In the genomic region with DNA sequence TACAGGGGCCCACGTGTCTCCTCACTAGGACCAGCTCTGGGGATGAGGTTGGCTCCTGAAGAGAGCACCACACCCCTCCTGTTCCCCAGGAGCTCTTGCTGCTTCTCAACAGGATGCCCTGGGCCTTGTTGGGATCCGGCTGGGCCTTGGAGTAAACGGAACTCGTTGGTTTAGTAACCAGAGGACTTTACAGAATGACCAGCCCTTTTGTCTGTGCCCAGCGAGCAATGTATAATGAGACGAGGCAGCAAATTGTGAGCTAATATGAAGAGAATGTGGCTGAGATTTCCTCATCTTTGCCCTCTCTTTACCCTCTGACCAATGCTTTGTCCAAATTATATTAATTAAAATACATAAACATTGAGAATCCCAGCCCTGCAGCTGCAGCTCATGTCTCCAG, we compare ENCODE assay signal across 23 mouse cellular contexts. TPM values are rescaled to one million over a fixed set of nuclear protein-coding genes. Genes with fewer than 3 reads are reported as not detected.
A peak's percentile ranks its signal among the peaks of the same experiment; 100 is the strongest.
DNase-seq lines count a peak whose midpoint lies in the region; ATAC-seq lines count a peak whose summit lies in the region.
"Had no signal": no experiment of that assay in that cellular context is flagged by ENCODE, and none has a peak within 500 bp of the region (broad histone marks: within the 10 kb centered on the region; RNA-seq: fewer than 3 reads in every experiment).

No protein-coding gene starts in this region.

- peak; percentile 44; the same call in 1 of the 2 replicates for ATAC-seq in embryonic facial prominence, embryonic 14.5 days (ENCODE audit: low read depth)

- peaks cover 40% of the 10 kb centered on the region for H3K4me1 ChIP-seq in embryonic facial prominence, embryonic 10.5 days
- peaks cover 9% of the 10 kb centered on the region; the same call in 1 of the 2 replicates for H3K4me1 ChIP-seq in embryonic facial prominence, embryonic 14.5 days (ENCODE audit: control insufficient read depth, insufficient read depth, low read length)
- H3K4me1 ChIP-seq: heart, embryonic 15.5 days; hindbrain, embryonic 13.5 days had no signal

- H3K4me2 ChIP-seq in embryonic facial prominence, embryonic 14.5 days (ENCODE audit: low read depth, low read length): no peak overlapping the region
- H3K4me2 ChIP-seq: embryonic facial prominence, embryonic 13.5 days; hindbrain, embryonic 13.5 days had no signal

- H3K27ac ChIP-seq in embryonic facial prominence, embryonic 10.5 days (replicated peaks): peak overlapping the region; percentile 76
- no peak overlapping the region for H3K27ac ChIP-seq in embryonic facial prominence, embryonic 14.5 days (replicated peaks; ENCODE audit: low read depth, low read length)
- H3K27ac ChIP-seq: embryonic facial prominence, embryonic 13.5 days; heart, adult 2 months; heart, embryonic 15.5 days; hindbrain, embryonic 13.5 days had no signal

- no peaks in the 10 kb centered on the region for H3K27me3 ChIP-seq in embryonic facial prominence, embryonic 10.5 days (replicated peaks; ENCODE audit: low read depth, poor library complexity, severe bottlenecking)
- no peaks in the 10 kb centered on the region for H3K27me3 ChIP-seq in embryonic facial prominence, embryonic 14.5 days (replicated peaks; ENCODE audit: control insufficient read depth, insufficient read depth, low read length)
- H3K27me3 ChIP-seq: embryonic facial prominence, embryonic 13.5 days; hindbrain, embryonic 13.5 days had no signal

- WGBS in embryonic facial prominence, embryonic 10.5 days: 30% methylated on average over 6 of the region's 6 CpGs
- 43% methylated on average over 6 of the region's 6 CpGs for WGBS in embryonic facial prominence, embryonic 14.5 days

- DNase-seq in heart, adult 11 months: peak; percentile 80
- no peak for DNase-seq in heart, adult 18-20 months
- no peak for DNase-seq in embryonic facial prominence, embryonic 10.5 days (ENCODE audit: low spot score)
- peak; percentile 59 for DNase-seq in embryonic facial prominence, embryonic 14.5 days (ENCODE audit: low spot score)
- no peak for DNase-seq in layer of hippocampus, adult 18-20 months (ENCODE audit: low spot score in 2 of 2)
- DNase-seq in right cerebral cortex, adult 2 months (ENCODE audit: low spot score in 2 of 2): no peak
- DNase-seq: adrenal gland, adult 8-10 months; cerebellum, adult 11 months; cerebellum, adult 9-11 months; cerebellum, postnatal 36 days; gastrocnemius, postnatal 36 days; heart, adult 2 months had no signal

- H3K9ac ChIP-seq in embryonic facial prominence, embryonic 14.5 days (ENCODE audit: low read depth, low read length): 0 out of 2 replicates have a peak overlapping the region, but pooled peaks have one; percentile 0
- H3K9ac ChIP-seq: embryonic facial prominence, embryonic 13.5 days; heart, embryonic 15.5 days; hindbrain, embryonic 13.5 days had no signal

- H3K36me3 ChIP-seq in embryonic facial prominence, embryonic 10.5 days (replicated peaks): no peaks in the 10 kb centered on the region
- H3K36me3 ChIP-seq in embryonic facial prominence, embryonic 14.5 days (ENCODE audit: control insufficient read depth, insufficient read depth, low read length): no peaks in the 10 kb centered on the region
- H3K36me3 ChIP-seq: embryonic facial prominence, embryonic 13.5 days; heart, embryonic 15.5 days; hindbrain, embryonic 13.5 days had no signal

- no peaks in the 10 kb centered on the region for H3K9me3 ChIP-seq in embryonic facial prominence, embryonic 10.5 days
- H3K9me3 ChIP-seq in embryonic facial prominence, embryonic 14.5 days (ENCODE audit: control insufficient read depth, low read length): no peaks in the 10 kb centered on the region
- H3K9me3 ChIP-seq: embryonic facial prominence, embryonic 13.5 days; heart, embryonic 15.5 days; hindbrain, embryonic 13.5 days had no signal

- H3K4me3 ChIP-seq in embryonic facial prominence, embryonic 10.5 days: no peak overlapping the region
- no peak overlapping the region for H3K4me3 ChIP-seq in embryonic facial prominence, embryonic 14.5 days (ENCODE audit: low read depth, low read length)
- H3K4me3 ChIP-seq: embryonic facial prominence, embryonic 13.5 days; heart, adult 2 months; heart, embryonic 15.5 days; hindbrain, embryonic 13.5 days had no signal

RNA-seq across cellular contexts. Expression of a gene that starts 17.8 kb away (rescaled TPM):
- total RNA-seq in heart, adult 18-20 months (2021): not detected
- 0.08 and 0.12 TPM in 2 replicates for polyA plus RNA-seq in embryonic facial prominence, embryonic 10.5 days (2016; fragmentation: Nextera tagmentation; extraction: Ambion mirVana)
- polyA plus RNA-seq in embryonic facial prominence, embryonic 14.5 days (2014; fragmentation: Nextera tagmentation; extraction: Ambion mirVana): 0.22 and 0.31 TPM in 2 replicates
- under 1 TPM; 0.37 to 0.63 TPM for total RNA-seq in layer of hippocampus, adult 18-20 months (2021)
- total RNA-seq: adrenal gland, adult 8-10 months; adrenal gland, postnatal 36 days; ES-E14; gastrocnemius, adult 8-10 months; gastrocnemius, postnatal 36 days; heart, adult 2 months; heart, postnatal 14 days; hematopoietic stem cell, adult 5-6 weeks had no signal
- polyA plus RNA-seq: heart, adult 2 months; heart, embryonic 11.5 days; heart, embryonic 15.5 days; kidney, adult 2 months had no signal

RNA-seq across cellular contexts. Expression of a gene that starts 20.4 kb away (rescaled TPM):
- 1 to 10 TPM; 5.0 TPM for total RNA-seq in heart, adult 18-20 months (2021)
- 0.68 and 0.72 TPM in 2 replicates for polyA plus RNA-seq in embryonic facial prominence, embryonic 10.5 days (2016; fragmentation: Nextera tagmentation; extraction: Ambion mirVana)
- 3.5 and 5.0 TPM in 2 replicates for polyA plus RNA-seq in embryonic facial prominence, embryonic 14.5 days (2014; fragmentation: Nextera tagmentation; extraction: Ambion mirVana)
- total RNA-seq in layer of hippocampus, adult 18-20 months (2021): 1 to 10 TPM; 1.6 to 2.8 TPM

RNA-seq across cellular contexts. Expression of a gene that starts 22.9 kb away (rescaled TPM):
- not detected for total RNA-seq in heart, adult 18-20 months (2021)
- polyA plus RNA-seq in embryonic facial prominence, embryonic 10.5 days (2016; fragmentation: Nextera tagmentation; extraction: Ambion mirVana): not detected in 2 replicates
- polyA plus RNA-seq in embryonic facial prominence, embryonic 14.5 days (2014; fragmentation: Nextera tagmentation; extraction: Ambion mirVana): not detected in 2 replicates
- not detected for total RNA-seq in layer of hippocampus, adult 18-20 months (2021)
- total RNA-seq: adrenal gland, adult 8-10 months; adrenal gland, postnatal 36 days; ES-E14; gastrocnemius, adult 8-10 months; gastrocnemius, postnatal 36 days; heart, adult 2 months; heart, postnatal 14 days had no signal
- polyA plus RNA-seq: heart, adult 2 months; heart, embryonic 11.5 days; heart, embryonic 15.5 days; hindbrain, embryonic 13.5 days; intestine, embryonic 16.5 days; kidney, adult 2 months had no signal

RNA-seq across cellular contexts. Expression of a gene that starts 46.7 kb away (rescaled TPM):
- under 1 TPM; 0.39 to 0.82 TPM for total RNA-seq in heart, adult 18-20 months (2021)
- polyA plus RNA-seq in embryonic facial prominence, embryonic 10.5 days (2016; fragmentation: Nextera tagmentation; extraction: Ambion mirVana): 0.24 TPM in 1 of 2 replicates, not detected in the other
- polyA plus RNA-seq in embryonic facial prominence, embryonic 14.5 days (2014; fragmentation: Nextera tagmentation; extraction: Ambion mirVana): 0.56 and 0.85 TPM in 2 replicates
- total RNA-seq in layer of hippocampus, adult 18-20 months (2021): not detected
- total RNA-seq: gastrocnemius, adult 8-10 months had no signal

RNA-seq across cellular contexts. Expression of a gene that starts 53.1 kb away (rescaled TPM):
- total RNA-seq in heart, adult 18-20 months (2021): 1 to 10 TPM; 4.0 to 4.5 TPM
- 108 TPM in 2 replicates for polyA plus RNA-seq in embryonic facial prominence, embryonic 10.5 days (2016; fragmentation: Nextera tagmentation; extraction: Ambion mirVana)
- polyA plus RNA-seq in embryonic facial prominence, embryonic 14.5 days (2014; fragmentation: Nextera tagmentation; extraction: Ambion mirVana): 97.9 and 99.8 TPM in 2 replicates
- total RNA-seq in layer of hippocampus, adult 18-20 months (2021): 100 to 1,000 TPM; 162 to 169 TPM

Comparison
In these comparisons a context has a peak if more than half of its experiments do, and no peak if none do; other contexts are left out.
1. DNase-seq: peak in heart, adult 11 months (single experiment) and embryonic facial prominence, embryonic 14.5 days (single experiment); none in heart, adult 18-20 months (0 of 2), embryonic facial prominence, embryonic 10.5 days (single experiment), layer of hippocampus, adult 18-20 months (0 of 2) and right cerebral cortex, adult 2 months (0 of 2).